Mouse (Mus musculus): Measurements from ENCODE around the gene Gm44596. TPM values are rescaled to one million over a fixed set of nuclear protein-coding genes. Genes with fewer than 3 reads are reported as not detected.

Gene Gm44596
- total and polyA plus RNA-seq, 3 experiments, result not detected

DNA sequence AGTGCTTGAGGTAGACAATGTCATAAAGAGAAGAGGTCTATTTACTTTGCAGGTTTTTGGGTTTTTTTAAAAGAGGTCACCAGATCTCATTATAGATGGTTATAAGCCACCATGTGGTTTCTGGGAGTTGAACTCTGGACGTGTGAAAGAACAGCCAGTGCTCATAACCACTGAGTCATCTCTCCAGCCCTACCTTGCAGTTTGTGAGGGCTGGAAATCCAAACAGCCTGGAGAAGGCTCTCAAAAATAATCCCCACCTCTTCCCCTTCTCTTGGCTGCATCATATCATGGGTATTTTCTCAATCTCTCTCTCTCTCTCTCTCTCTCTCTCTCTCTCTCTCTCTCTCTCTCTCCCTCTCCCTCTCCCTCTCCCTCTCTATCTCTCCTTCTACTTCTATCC lies 15.4 kb downstream of the Gm44596 start:
- no peak for TF ChIP-seq USF1 (IDR thresholded peaks at IDR 0.05; ENCODE audit: low read depth, low read length)
- no peak for TF ChIP-seq E2F4 (IDR thresholded peaks at IDR 0.05; ENCODE audit: borderline replicate concordance, low read depth, low read length)
- no peak for TF ChIP-seq GABPA (IDR thresholded peaks at IDR 0.05; ENCODE audit: low read depth, low read length)
- TF ChIP-seq GATA1 (IDR thresholded peaks at IDR 0.05; ENCODE audit: low read depth, low read length), result no peak
- TF ChIP-seq TCF12 (IDR thresholded peaks at IDR 0.05; ENCODE audit: low read depth, low read length), result no peak
- no peak for TF ChIP-seq MAZ (IDR thresholded peaks at IDR 0.05; ENCODE audit: low read depth, low read length)
- TF ChIP-seq POLR2A (IDR thresholded peaks at IDR 0.05; ENCODE audit: control insufficient read depth in 1 of 2, insufficient read depth in 1 of 2, low read depth in 1 of 2, low read length in 2 of 2, poor library complexity in 1 of 2), result no peak
- TF ChIP-seq MYB (IDR thresholded peaks at IDR 0.05; ENCODE audit: low read depth, low read length), result no peak
- no peaks in the 10 kb centered on the region for H3K27me3 ChIP-seq (ENCODE audit: control insufficient read depth in 1 of 2, insufficient read depth in 2 of 2, low read length in 2 of 2)
- DNase-seq (ENCODE audit: low read depth, low spot score), result no peak

GRCm38 (mm10) chr6:128397574-128398261 lies 22.4 kb downstream of the Gm44596 start:
- TF ChIP-seq E2F4 (IDR thresholded peaks at IDR 0.05; ENCODE audit: borderline replicate concordance, low read depth, low read length), result no peak
- H3K9me3 ChIP-seq (replicated peaks; ENCODE audit: insufficient read depth, low read length), result no peaks in the 10 kb centered on the region
- H3K27me3 ChIP-seq (ENCODE audit: control insufficient read depth in 1 of 2, insufficient read depth in 2 of 2, low read length in 2 of 2), result no peaks in the 10 kb centered on the region; a peak in 1 of 4 replicates
- H3K27ac ChIP-seq (ENCODE audit: control insufficient read depth, low read depth, low read length), result no peak overlapping the region
- H3K9ac ChIP-seq (ENCODE audit: control insufficient read depth, low read depth, low read length, poor library complexity, severe bottlenecking), result no peak overlapping the region
- DNase-seq (ENCODE audit: low read depth, low spot score), result no peak
- no peaks in the 10 kb centered on the region for H3K79me2 ChIP-seq (ENCODE audit: control insufficient read depth, insufficient read depth, low read length, poor library complexity)
- H3K36me3 ChIP-seq (ENCODE audit: control insufficient read depth in 1 of 2, insufficient read depth in 2 of 2, low read length in 2 of 2), result no peaks in the 10 kb centered on the region
- H3K4me3 ChIP-seq (ENCODE audit: control insufficient read depth in 1 of 2, insufficient read depth in 1 of 2, low read depth in 2 of 2, low read length in 2 of 2), result no peak overlapping the region
- H3K4me1 ChIP-seq (ENCODE audit: control insufficient read depth in 1 of 2, insufficient read depth in 2 of 2, low read length in 2 of 2), result no peaks in the 10 kb centered on the region

More for the DNA sequence above, 15.4 kb downstream of the Gm44596 start:
- Histone ChIP-seq H3K27ac (ENCODE audit: control insufficient read depth, low read depth, low read length) (no peak overlapping the region), H3K36me3 (ENCODE audit: control insufficient read depth in 1 of 2, insufficient read depth in 2 of 2, low read length in 2 of 2) (no peaks in the 10 kb centered on the region), H3K79me2 (ENCODE audit: control insufficient read depth, insufficient read depth, low read length, poor library complexity) (no peaks in the 10 kb centered on the region), H3K9me3 (replicated peaks; ENCODE audit: insufficient read depth, low read length) (no peaks in the 10 kb centered on the region), H3K9ac (ENCODE audit: control insufficient read depth, low read depth, low read length, poor library complexity, severe bottlenecking) (no peak overlapping the region), H3K4me3 (ENCODE audit: control insufficient read depth in 1 of 2, insufficient read depth in 1 of 2, low read depth in 2 of 2, low read length in 2 of 2) (no peak overlapping the region), H3K4me1 (ENCODE audit: control insufficient read depth in 1 of 2, insufficient read depth in 2 of 2, low read length in 2 of 2) (no peaks in the 10 kb centered on the region)

DNA sequence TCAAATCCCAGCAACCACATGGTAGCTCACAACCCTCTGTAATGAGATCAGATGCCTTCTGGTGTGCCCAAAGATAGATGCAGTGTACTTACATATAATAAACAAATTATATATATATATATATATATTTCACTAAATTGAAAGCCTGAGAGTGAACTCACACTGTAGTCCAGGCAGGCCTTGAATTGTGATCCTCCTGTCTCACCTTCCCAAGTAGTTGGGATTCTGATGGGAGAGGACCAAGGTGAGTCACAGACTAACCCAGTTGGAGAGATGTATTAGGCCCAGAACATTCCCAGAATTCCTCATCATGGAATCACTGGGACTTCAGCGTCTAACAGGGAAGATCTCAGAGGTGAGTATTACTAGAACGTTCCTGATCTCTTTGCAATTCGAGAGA lies 23.7 kb downstream of the Gm44596 start, which contains the start of gene Nrip2:
TSS of gene Nrip2 (plus strand) at position 301 of the 400 bp plus-strand sequence.
- no peaks in the 10 kb centered on the region for H3K4me1 ChIP-seq (ENCODE audit: control insufficient read depth in 1 of 2, insufficient read depth in 2 of 2, low read length in 2 of 2)
- H3K36me3 ChIP-seq (ENCODE audit: control insufficient read depth in 1 of 2, insufficient read depth in 2 of 2, low read length in 2 of 2), result no peaks in the 10 kb centered on the region
- no peaks in the 10 kb centered on the region; a peak in 1 of 4 replicates for H3K27me3 ChIP-seq (ENCODE audit: control insufficient read depth in 1 of 2, insufficient read depth in 2 of 2, low read length in 2 of 2)
- no peak within 1 kb of the TSS for H3K9ac ChIP-seq (ENCODE audit: control insufficient read depth, low read depth, low read length, poor library complexity, severe bottlenecking)
- TF ChIP-seq NRF1 (IDR thresholded peaks at IDR 0.05; ENCODE audit: insufficient read depth, low read depth, low read length, poor library complexity, severe bottlenecking) (no peak), USF1 (IDR thresholded peaks at IDR 0.05; ENCODE audit: low read depth, low read length) (no peak), POLR2AphosphoS2 (IDR thresholded peaks at IDR 0.05; ENCODE audit: low read length) (no peak), MEF2A (IDR thresholded peaks at IDR 0.05; ENCODE audit: extremely low read depth, insufficient replicate concordance, low read depth, low read length, poor library complexity, severe bottlenecking) (no peak), POLR2AphosphoS5 (IDR thresholded peaks at IDR 0.05; ENCODE audit: borderline replicate concordance, low read depth, low read length) (no peak), MYB (IDR thresholded peaks at IDR 0.05; ENCODE audit: low read depth, low read length) (no peak), MAZ (IDR thresholded peaks at IDR 0.05; ENCODE audit: low read depth, low read length) (no peak), BHLHE40 (IDR thresholded peaks at IDR 0.05; ENCODE audit: borderline replicate concordance, low read depth, low read length) (no peak), JUND (IDR thresholded peaks at IDR 0.05; ENCODE audit: low read depth, low read length) (no peak), SMC3 (IDR thresholded peaks at IDR 0.05; ENCODE audit: low read depth, low read length) (no peak), E2F4 (IDR thresholded peaks at IDR 0.05; ENCODE audit: borderline replicate concordance, low read depth, low read length) (no peak), HCFC1 (IDR thresholded peaks at IDR 0.05; ENCODE audit: low read depth, low read length) (no peak), POLR2A (IDR thresholded peaks at IDR 0.05; ENCODE audit: control insufficient read depth in 1 of 2, insufficient read depth in 1 of 2, low read depth in 1 of 2, low read length in 2 of 2, poor library complexity in 1 of 2) (no peak), RAD21 (IDR thresholded peaks at IDR 0.05; ENCODE audit: low read depth, low read length) (no peak)
- no peaks in the 10 kb centered on the region for H3K79me2 ChIP-seq (ENCODE audit: control insufficient read depth, insufficient read depth, low read length, poor library complexity)
- H3K27ac ChIP-seq (ENCODE audit: control insufficient read depth, low read depth, low read length), result no peak within 1 kb of the TSS
- DNase-seq (ENCODE audit: low read depth, low spot score), result no peak
- H3K4me3 ChIP-seq (ENCODE audit: control insufficient read depth in 1 of 2, insufficient read depth in 1 of 2, low read depth in 2 of 2, low read length in 2 of 2), result no peak within 1 kb of the TSS
- no peaks in the 10 kb centered on the region for H3K9me3 ChIP-seq (replicated peaks; ENCODE audit: insufficient read depth, low read length)
